9 mouse cellular contexts compared by ENCODE assay signal in genomic region chr11:97401082-97401481, GRCm38 (mm10). TPM values are rescaled to one million over a fixed set of nuclear protein-coding genes. Genes with fewer than 3 reads are reported as not detected.
DNase-seq lines count a peak whose midpoint lies in the region; ATAC-seq lines count a peak whose summit lies in the region.
"Had no signal": no experiment of that assay in that cellular context is flagged by ENCODE, and none has a peak within 500 bp of the region (broad histone marks: within the 10 kb centered on the region; RNA-seq: fewer than 3 reads in every experiment).

No protein-coding gene starts in this region.

- peak; percentile 26 for ATAC-seq in hindbrain, embryonic 12.5 days (ENCODE audit: low FRiP score)
- ATAC-seq in midbrain, embryonic 16.5 days: no peak
- ATAC-seq in liver, embryonic 11.5 days (replicated peaks; ENCODE audit: low FRiP score): no peak

- peaks cover 11% of the 10 kb centered on the region for H3K36me3 ChIP-seq in hindbrain, embryonic 12.5 days
- H3K36me3 ChIP-seq in midbrain, embryonic 16.5 days (ENCODE audit: control insufficient read depth, insufficient read depth, low read length): peaks cover 5% of the 10 kb centered on the region; the same call in 1 of the 2 replicates
- no peaks in the 10 kb centered on the region for H3K36me3 ChIP-seq in liver, embryonic 11.5 days (ENCODE audit: control insufficient read depth, insufficient read depth, low read length)

- H3K4me3 ChIP-seq in hindbrain, embryonic 12.5 days: no peak overlapping the region
- no peak overlapping the region for H3K4me3 ChIP-seq in midbrain, embryonic 16.5 days (ENCODE audit: low read depth, low read length)
- H3K4me3 ChIP-seq in liver, embryonic 11.5 days (ENCODE audit: low read depth, low read length): no peak overlapping the region

- peak overlapping the region; percentile 63 for H3K4me2 ChIP-seq in hindbrain, embryonic 12.5 days (replicated peaks)
- H3K4me2 ChIP-seq in midbrain, embryonic 16.5 days (ENCODE audit: low read length): peak overlapping the region; percentile 82
- H3K4me2 ChIP-seq in liver, embryonic 11.5 days: no peak overlapping the region

- DNase-seq in lung, postnatal 36 days: peak; percentile 51
- DNase-seq in lung, postnatal 14 days: no peak
- peak; percentile 91 for DNase-seq in cerebellum, adult 9-11 months
- DNase-seq in testis, postnatal 10 days (ENCODE audit: low spot score): no peak
- DNase-seq in spleen, postnatal 14 days (ENCODE audit: low spot score in 2 of 2): no peak
- DNase-seq in liver, embryonic 11.5 days (ENCODE audit: low spot score): no peak

- peak overlapping the region; percentile 68 for H3K27ac ChIP-seq in hindbrain, embryonic 12.5 days
- peak overlapping the region; percentile 43 for H3K27ac ChIP-seq in midbrain, embryonic 16.5 days (ENCODE audit: low read length)
- H3K27ac ChIP-seq in liver, embryonic 11.5 days (ENCODE audit: low read depth, low read length): no peak overlapping the region
- H3K27ac ChIP-seq: macrophage had no signal

- peaks cover 10% of the 10 kb centered on the region for H3K27me3 ChIP-seq in hindbrain, embryonic 12.5 days
- H3K27me3 ChIP-seq in midbrain, embryonic 16.5 days (ENCODE audit: control insufficient read depth, insufficient read depth, low read depth, low read length): no peaks in the 10 kb centered on the region
- H3K27me3 ChIP-seq in liver, embryonic 11.5 days (replicated peaks; ENCODE audit: control insufficient read depth, insufficient read depth, low read length): peaks cover 9% of the 10 kb centered on the region

- peaks cover 39% of the 10 kb centered on the region for H3K4me1 ChIP-seq in hindbrain, embryonic 12.5 days
- peaks cover 18% of the 10 kb centered on the region for H3K4me1 ChIP-seq in midbrain, embryonic 16.5 days (ENCODE audit: control insufficient read depth, insufficient read depth, low read length)
- peaks cover 24% of the 10 kb centered on the region for H3K4me1 ChIP-seq in liver, embryonic 11.5 days (replicated peaks; ENCODE audit: control insufficient read depth, insufficient read depth, low read length)

- 13% methylated on average over 6 of the region's 6 CpGs for WGBS in hindbrain, embryonic 12.5 days
- WGBS in midbrain, embryonic 16.5 days: 13% methylated on average over 6 of the region's 6 CpGs
- 21% methylated on average over 6 of the region's 6 CpGs for WGBS in liver, embryonic 11.5 days

- peak overlapping the region; percentile 39; the same call in 1 of the 2 replicates for H3K9ac ChIP-seq in hindbrain, embryonic 12.5 days
- H3K9ac ChIP-seq in midbrain, embryonic 16.5 days (ENCODE audit: low read depth, low read length): peak overlapping the region; percentile 59; the same call in 1 of the 2 replicates
- no peak overlapping the region for H3K9ac ChIP-seq in liver, embryonic 11.5 days (ENCODE audit: low read depth, low read length)

- no peaks in the 10 kb centered on the region for H3K9me3 ChIP-seq in hindbrain, embryonic 12.5 days (replicated peaks)
- no peaks in the 10 kb centered on the region for H3K9me3 ChIP-seq in midbrain, embryonic 16.5 days (replicated peaks; ENCODE audit: control insufficient read depth, low read length, poor library complexity, severe bottlenecking)
- H3K9me3 ChIP-seq in liver, embryonic 11.5 days (ENCODE audit: control insufficient read depth, low read length): no peaks in the 10 kb centered on the region

RNA-seq across cellular contexts. Expression of gene Arhgap23, which starts 14.3 kb away (rescaled TPM):
- polyA plus RNA-seq in hindbrain, embryonic 12.5 days (2016; fragmentation: Nextera tagmentation; extraction: Ambion mirVana): 9.3 and 10.0 TPM in 2 replicates
- 8.6 and 9.6 TPM in 2 replicates for polyA plus RNA-seq in midbrain, embryonic 16.5 days (2015; fragmentation: Nextera tagmentation; extraction: Ambion mirVana)
- 9.3 and 10.9 TPM in 2 replicates for polyA plus RNA-seq in liver, embryonic 11.5 days (2014; fragmentation: Nextera tagmentation; extraction: Ambion mirVana)

RNA-seq across cellular contexts. Expression of gene Socs7, which starts 38.7 kb away (rescaled TPM):
- polyA plus RNA-seq in hindbrain, embryonic 12.5 days (2016; fragmentation: Nextera tagmentation; extraction: Ambion mirVana): 7.0 and 9.1 TPM in 2 replicates
- polyA plus RNA-seq in midbrain, embryonic 16.5 days (2015; fragmentation: Nextera tagmentation; extraction: Ambion mirVana): 8.5 and 9.9 TPM in 2 replicates
- polyA plus RNA-seq in liver, embryonic 11.5 days (2014; fragmentation: Nextera tagmentation; extraction: Ambion mirVana): 2.2 and 2.4 TPM in 2 replicates

RNA-seq across cellular contexts. Expression of gene Gpr179, which starts 49.2 kb away (rescaled TPM):
- polyA plus RNA-seq in hindbrain, embryonic 12.5 days (2016; fragmentation: Nextera tagmentation; extraction: Ambion mirVana): 0.17 and 0.22 TPM in 2 replicates
- polyA plus RNA-seq in midbrain, embryonic 16.5 days (2015; fragmentation: Nextera tagmentation; extraction: Ambion mirVana): 0.70 and 0.89 TPM in 2 replicates
- polyA plus RNA-seq in liver, embryonic 11.5 days (2014; fragmentation: Nextera tagmentation; extraction: Ambion mirVana): 0.03 TPM in 2 replicates

Comparison
In these comparisons a context has a peak if more than half of its experiments do, and no peak if none do; other contexts are left out.
1. DNase-seq: peak in lung, postnatal 36 days (single experiment) and cerebellum, adult 9-11 months (single experiment); none in lung, postnatal 14 days (single experiment), testis, postnatal 10 days (single experiment), spleen, postnatal 14 days (0 of 2) and liver, embryonic 11.5 days (single experiment).